Mouse (Mus musculus): ENCODE results near the gene Trmu. TPM values are rescaled to one million over a fixed set of nuclear protein-coding genes. Genes with fewer than 3 reads are reported as not detected.

Gene Trmu
- 42.9 and 47.3 TPM in 2 replicates for polyA plus RNA-seq (2016; fragmentation: Nextera tagmentation; extraction: Ambion mirVana)

DNA sequence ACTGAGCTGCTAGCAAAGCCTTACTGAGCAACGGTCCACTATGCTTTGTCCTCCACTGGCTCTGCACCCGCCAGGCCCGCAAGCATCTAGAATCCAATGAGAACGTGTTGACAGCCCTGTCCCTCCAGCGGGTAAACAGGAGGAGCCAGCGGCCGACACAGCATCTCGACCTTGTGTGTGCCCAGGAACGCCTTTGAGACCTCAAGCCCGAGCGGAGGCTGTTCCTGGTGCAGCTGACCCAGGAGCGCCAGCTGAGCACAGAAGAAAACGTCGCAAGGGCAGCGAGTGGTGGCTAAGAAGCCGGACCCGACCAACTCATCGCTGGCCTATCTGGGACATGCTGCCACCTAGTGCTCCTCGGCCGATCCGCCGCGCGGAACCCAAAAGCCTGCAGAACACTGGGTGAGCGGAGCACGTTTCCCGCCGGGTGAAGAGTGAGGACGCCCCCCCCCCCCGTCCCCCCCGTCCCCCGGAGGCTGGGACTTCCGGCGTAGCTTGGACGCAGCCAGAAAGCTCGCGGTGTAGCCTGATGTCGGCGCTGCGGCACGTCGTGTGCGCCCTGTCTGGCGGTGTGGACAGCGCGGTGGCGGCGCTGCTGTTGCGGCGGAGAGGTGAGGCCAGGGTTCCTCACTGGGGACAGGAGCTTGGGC is at the start of gene Trmu:
Gene Trmu, plus strand, starts transcription at position 465 of the 650 bp plus-strand sequence.
- no peaks in the 10 kb centered on the region for H3K9me3 ChIP-seq
- H3K27ac ChIP-seq (replicated peaks): peak within 1 kb of the TSS; percentile 80
- under 1% methylated on average over 48 of the region's 50 CpGs for WGBS
- H3K9ac ChIP-seq (replicated peaks): peak within 1 kb of the TSS; percentile 85
- H3K4me3 ChIP-seq: peak within 1 kb of the TSS; percentile 74
- peaks cover 18% of the 10 kb centered on the region for H3K4me1 ChIP-seq
- ATAC-seq (ENCODE audit: low FRiP score, low read depth): peak; percentile 95
- peak within 1 kb of the TSS; percentile 88 for H3K4me2 ChIP-seq (replicated peaks)
- H3K27me3 ChIP-seq: no peaks in the 10 kb centered on the region
- H3K36me3 ChIP-seq: peaks cover 46% of the 10 kb centered on the region

DNA sequence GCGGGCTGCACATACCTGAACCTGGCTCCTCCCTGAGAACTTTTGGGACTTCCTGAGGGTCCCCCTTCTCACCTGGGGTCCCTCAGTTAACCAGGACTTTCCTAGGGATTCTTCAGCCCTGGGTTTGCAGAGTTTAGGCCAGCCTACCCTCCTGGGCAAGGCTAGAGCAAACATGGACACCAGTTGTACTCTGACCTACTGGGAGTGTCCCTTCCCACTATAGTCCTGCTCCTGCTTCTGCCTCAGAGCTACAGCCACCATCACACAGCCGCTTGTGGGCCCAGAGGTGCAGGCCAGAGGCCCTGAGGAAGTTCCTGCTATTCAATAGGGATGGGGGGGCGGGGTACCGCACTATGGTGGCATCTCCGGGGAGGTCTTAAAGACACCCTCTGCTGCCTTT is 49.6 kb upstream of the Trmu start:
- no peak for ATAC-seq (ENCODE audit: low FRiP score, low read depth)
- peaks cover 14% of the 10 kb centered on the region for H3K4me1 ChIP-seq
- WGBS: 75% methylated on average over 5 of the region's 5 CpGs

DNA sequence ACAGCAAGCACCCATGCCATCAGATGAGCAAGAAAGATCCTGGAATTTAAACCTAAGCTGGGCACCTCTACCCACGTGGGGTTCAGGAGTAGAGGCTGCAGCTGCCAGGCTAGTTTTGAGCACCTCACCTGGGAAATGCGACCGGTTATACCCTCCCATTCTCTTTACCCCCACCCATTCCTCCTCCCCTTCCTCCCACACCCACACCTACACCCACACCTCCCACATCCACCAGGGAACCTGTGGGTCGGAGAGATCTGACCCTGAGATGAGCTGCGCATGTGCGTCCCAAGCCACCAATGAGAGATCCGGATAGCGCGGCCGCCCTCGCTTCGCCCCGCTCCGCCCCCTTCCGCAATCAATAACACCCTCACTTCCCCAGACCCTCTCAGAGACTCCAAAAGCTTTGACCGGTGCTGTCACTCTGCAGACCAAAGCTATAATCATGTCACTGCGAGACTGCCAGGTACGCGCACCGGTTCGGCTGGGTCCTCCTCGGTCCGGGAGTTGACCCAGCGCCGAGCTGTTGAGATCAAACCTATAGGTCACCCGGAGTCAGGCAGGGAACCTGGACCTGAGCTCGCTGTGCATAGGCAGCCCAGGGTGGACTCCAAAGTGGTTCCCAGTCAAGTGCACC is 47.0 kb upstream of the Trmu start, which contains the start of gene Ttc38:
Gene Ttc38, plus strand, starts transcription at position 353 of the 637 bp plus-strand sequence.
- Histone ChIP-seq H3K4me1 (peaks cover 14% of the 10 kb centered on the region), H3K4me3 (peak within 1 kb of the TSS; percentile 63), H3K27me3 (0 out of 2 replicates have a peak, but pooled peaks cover 6% of the 10 kb centered on the region), H3K4me2 (replicated peaks) (peak within 1 kb of the TSS; percentile 77), H3K36me3 (no peaks in the 10 kb centered on the region), H3K9ac (replicated peaks) (peak within 1 kb of the TSS; percentile 64), H3K27ac (replicated peaks) (no peak within 1 kb of the TSS), H3K9me3 (no peaks in the 10 kb centered on the region)
- peak; percentile 70 for ATAC-seq (ENCODE audit: low FRiP score, low read depth)
- WGBS: 2% methylated on average over 27 of the region's 27 CpGs

More for the DNA sequence above, 49.6 kb upstream of the Trmu start:
- no peak overlapping the region for H3K9ac ChIP-seq (replicated peaks)
- no peaks in the 10 kb centered on the region for H3K36me3 ChIP-seq
- H3K27me3 ChIP-seq: 0 out of 2 replicates have a peak, but pooled peaks cover 6% of the 10 kb centered on the region
- H3K4me3 ChIP-seq: no peak overlapping the region
- no peak overlapping the region for H3K4me2 ChIP-seq (replicated peaks)
- H3K9me3 ChIP-seq: no peaks in the 10 kb centered on the region
- no peak overlapping the region for H3K27ac ChIP-seq (replicated peaks)

DNA sequence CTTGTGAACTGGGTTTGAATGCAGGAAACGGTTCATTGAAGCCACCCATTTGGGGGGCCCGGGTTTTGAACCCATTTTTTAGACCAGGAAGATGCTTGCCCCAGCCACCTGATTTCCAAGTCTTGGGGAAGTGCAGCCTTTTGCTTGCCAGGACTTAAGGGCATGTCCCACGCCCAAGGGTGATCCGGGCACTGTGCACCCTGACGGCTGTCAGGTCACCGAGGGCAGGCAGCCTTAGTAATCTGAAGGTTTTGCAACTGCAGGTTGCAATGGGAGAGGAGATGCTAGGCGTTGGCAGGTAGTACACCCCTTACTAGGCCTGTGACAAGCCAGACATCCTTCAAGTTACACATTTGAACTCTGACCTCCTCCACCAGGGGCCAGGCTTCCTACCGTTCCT is 46.5 kb upstream of the Trmu start:
- no peak for ATAC-seq (ENCODE audit: low FRiP score, low read depth)
- no peaks in the 10 kb centered on the region for H3K9me3 ChIP-seq
- no peak overlapping the region for H3K27ac ChIP-seq (replicated peaks)
- 0 out of 2 replicates have a peak, but pooled peaks cover 6% of the 10 kb centered on the region for H3K27me3 ChIP-seq
- no peaks in the 10 kb centered on the region for H3K36me3 ChIP-seq
- H3K9ac ChIP-seq (replicated peaks): peak overlapping the region; percentile 64
- H3K4me1 ChIP-seq: peaks cover 14% of the 10 kb centered on the region
- H3K4me3 ChIP-seq: peak overlapping the region; percentile 63
- H3K4me2 ChIP-seq (replicated peaks): peak overlapping the region; percentile 77
- 54% methylated on average over 8 of the region's 8 CpGs for WGBS

DNA sequence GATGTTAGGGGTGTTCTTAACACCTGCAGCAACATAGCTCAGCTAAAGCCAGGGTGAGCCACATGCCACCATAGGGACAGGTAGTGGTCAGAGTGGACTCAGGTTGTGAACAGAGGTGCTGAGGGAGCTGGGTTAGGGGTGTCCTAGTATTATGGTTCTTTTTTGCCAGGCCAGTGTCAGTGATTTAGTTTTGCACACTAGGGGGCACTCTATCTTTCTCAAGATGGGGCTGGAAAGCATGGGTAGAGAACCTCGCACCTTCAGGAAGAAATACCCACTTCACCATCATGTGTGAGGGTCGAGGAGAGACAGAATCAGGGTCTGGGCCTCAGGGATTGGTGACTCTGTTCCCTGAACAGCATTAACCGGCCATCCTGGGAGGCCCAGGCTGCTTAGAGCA is 43.8 kb upstream of the Trmu start:
- no peaks in the 10 kb centered on the region for H3K27me3 ChIP-seq
- WGBS: 57% methylated on average over 3 of the region's 3 CpGs
- no peak overlapping the region for H3K27ac ChIP-seq (replicated peaks)
- H3K9me3 ChIP-seq: no peaks in the 10 kb centered on the region
- no peak overlapping the region for H3K4me2 ChIP-seq (replicated peaks)
- no peak for ATAC-seq (ENCODE audit: low FRiP score, low read depth)
- no peaks in the 10 kb centered on the region for H3K36me3 ChIP-seq
- no peak overlapping the region for H3K4me3 ChIP-seq
- no peak overlapping the region for H3K9ac ChIP-seq (replicated peaks)
- H3K4me1 ChIP-seq: peaks cover 14% of the 10 kb centered on the region

DNA sequence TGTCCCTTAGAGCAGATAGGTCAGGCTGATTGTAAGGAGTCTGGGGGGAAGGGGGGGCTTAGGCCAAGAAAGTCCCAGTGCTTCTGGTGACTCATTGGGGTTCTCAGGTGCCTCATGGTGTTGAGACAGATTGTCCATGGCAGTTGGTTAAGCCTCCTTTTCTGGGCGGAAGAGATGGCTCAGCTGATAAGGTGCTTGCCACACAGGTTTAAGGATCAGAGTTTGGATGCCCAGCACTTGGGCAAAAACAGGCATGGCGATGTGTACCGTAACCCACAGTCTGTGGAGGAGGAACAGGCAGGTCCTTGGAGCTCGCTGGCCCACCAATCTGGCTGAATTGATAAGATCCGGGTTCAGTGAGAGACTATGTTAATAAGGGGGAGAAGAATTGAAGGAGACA is 42.2 kb upstream of the Trmu start:
- WGBS: 94% methylated on average over 5 of the region's 5 CpGs
- Histone ChIP-seq H3K9ac (replicated peaks) (no peak overlapping the region), H3K27ac (replicated peaks) (no peak overlapping the region), H3K36me3 (no peaks in the 10 kb centered on the region), H3K9me3 (no peaks in the 10 kb centered on the region), H3K27me3 (no peaks in the 10 kb centered on the region), H3K4me3 (no peak overlapping the region), H3K4me2 (replicated peaks) (no peak overlapping the region), H3K4me1 (peaks cover 8% of the 10 kb centered on the region; the same call in 1 of the 2 replicates)
- no peak for ATAC-seq (ENCODE audit: low FRiP score, low read depth)

DNA sequence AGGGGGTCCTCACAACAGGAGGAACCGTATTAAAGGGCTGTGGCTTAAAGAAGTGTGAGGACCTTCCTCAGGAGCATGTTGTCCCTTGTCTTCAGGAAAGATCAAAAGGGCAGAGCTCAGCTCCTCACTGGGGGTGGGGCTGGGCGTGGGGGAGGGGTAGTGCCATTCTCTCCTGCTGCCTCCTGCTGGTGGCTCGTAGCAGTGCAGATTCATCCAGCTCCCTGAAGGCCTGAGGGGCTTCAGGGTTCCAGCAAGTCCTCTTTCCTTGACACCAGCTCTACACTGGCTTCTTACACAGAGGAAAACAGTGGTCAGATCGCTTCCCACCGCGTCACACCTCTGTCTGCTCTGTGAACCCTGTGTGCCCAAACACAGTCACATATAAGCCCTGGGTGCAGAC is 38.1 kb upstream of the Trmu start:
- H3K4me2 ChIP-seq (replicated peaks): no peak overlapping the region
- H3K36me3 ChIP-seq: no peaks in the 10 kb centered on the region
- H3K4me1 ChIP-seq: no peaks in the 10 kb centered on the region
- H3K4me3 ChIP-seq: no peak overlapping the region
- no peaks in the 10 kb centered on the region for H3K27me3 ChIP-seq
- H3K27ac ChIP-seq (replicated peaks): no peak overlapping the region
- H3K9me3 ChIP-seq: no peaks in the 10 kb centered on the region
- H3K9ac ChIP-seq (replicated peaks): no peak overlapping the region
- 31% methylated on average over 6 of the region's 6 CpGs for WGBS
- no peak for ATAC-seq (ENCODE audit: low FRiP score, low read depth)

DNA sequence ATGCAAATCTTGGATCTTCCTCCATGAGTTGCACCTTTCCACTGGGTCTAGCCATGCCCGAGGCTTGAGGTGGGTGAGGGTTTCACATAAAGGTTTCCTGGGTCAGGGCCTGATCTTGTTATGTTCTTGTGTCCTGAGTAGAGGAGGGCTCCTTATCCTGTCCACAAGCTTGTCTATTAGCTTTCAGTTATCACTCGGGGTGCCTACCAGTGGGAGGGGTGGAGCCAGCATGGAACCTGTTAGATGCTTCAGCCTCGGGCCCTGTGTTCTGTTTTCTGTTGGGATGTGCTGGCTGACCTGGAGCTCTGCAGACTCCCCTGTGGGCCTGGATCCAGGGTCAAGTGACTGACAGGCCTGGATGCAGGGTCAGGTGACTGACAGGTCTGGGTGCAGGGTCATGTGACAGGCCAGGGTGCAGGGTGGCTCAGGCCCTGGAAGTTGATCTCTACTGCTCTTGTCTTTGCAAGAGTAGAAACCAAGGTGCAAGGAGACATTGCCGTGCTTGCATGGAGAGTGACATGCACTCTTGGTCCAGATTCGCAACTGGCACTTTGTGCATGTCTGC is 37.2 kb upstream of the Trmu start:
- H3K4me2 ChIP-seq (replicated peaks): no peak overlapping the region
- H3K27me3 ChIP-seq: no peaks in the 10 kb centered on the region
- no peaks in the 10 kb centered on the region for H3K4me1 ChIP-seq
- H3K9ac ChIP-seq (replicated peaks): no peak overlapping the region
- H3K36me3 ChIP-seq: no peaks in the 10 kb centered on the region
- H3K27ac ChIP-seq (replicated peaks): no peak overlapping the region
- ATAC-seq (ENCODE audit: low FRiP score, low read depth): no peak
- no peaks in the 10 kb centered on the region for H3K9me3 ChIP-seq
- WGBS: 83% methylated on average over 5 of the region's 5 CpGs
- no peak overlapping the region for H3K4me3 ChIP-seq

DNA sequence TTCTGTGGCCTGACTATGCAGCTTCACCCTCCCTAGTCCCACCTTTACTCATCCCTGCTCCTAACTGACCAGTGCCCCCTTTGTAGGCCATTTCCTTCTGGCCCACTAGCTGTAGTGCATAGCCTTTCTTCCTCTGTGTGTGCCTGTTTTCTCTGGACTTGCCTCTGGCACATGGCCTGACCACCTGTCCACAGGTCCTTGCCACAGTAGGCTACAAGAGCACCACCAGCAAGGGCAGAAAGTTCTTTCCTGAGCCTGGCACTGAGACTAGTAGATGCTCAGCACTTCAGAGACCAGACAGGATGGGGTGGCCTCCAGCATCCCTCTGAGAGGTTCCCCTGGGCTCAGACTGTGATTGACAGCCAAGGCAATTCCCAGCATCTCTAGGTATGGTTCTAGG is 34.0 kb upstream of the Trmu start:
- H3K27me3 ChIP-seq: no peaks in the 10 kb centered on the region
- no peaks in the 10 kb centered on the region for H3K9me3 ChIP-seq
- no peak overlapping the region for H3K9ac ChIP-seq (replicated peaks)
- no peaks in the 10 kb centered on the region for H3K36me3 ChIP-seq
- H3K4me3 ChIP-seq: no peak overlapping the region
- no peak for ATAC-seq (ENCODE audit: low FRiP score, low read depth)
- H3K27ac ChIP-seq (replicated peaks): no peak overlapping the region
- no peaks in the 10 kb centered on the region for H3K4me1 ChIP-seq
- no peak overlapping the region for H3K4me2 ChIP-seq (replicated peaks)

DNA sequence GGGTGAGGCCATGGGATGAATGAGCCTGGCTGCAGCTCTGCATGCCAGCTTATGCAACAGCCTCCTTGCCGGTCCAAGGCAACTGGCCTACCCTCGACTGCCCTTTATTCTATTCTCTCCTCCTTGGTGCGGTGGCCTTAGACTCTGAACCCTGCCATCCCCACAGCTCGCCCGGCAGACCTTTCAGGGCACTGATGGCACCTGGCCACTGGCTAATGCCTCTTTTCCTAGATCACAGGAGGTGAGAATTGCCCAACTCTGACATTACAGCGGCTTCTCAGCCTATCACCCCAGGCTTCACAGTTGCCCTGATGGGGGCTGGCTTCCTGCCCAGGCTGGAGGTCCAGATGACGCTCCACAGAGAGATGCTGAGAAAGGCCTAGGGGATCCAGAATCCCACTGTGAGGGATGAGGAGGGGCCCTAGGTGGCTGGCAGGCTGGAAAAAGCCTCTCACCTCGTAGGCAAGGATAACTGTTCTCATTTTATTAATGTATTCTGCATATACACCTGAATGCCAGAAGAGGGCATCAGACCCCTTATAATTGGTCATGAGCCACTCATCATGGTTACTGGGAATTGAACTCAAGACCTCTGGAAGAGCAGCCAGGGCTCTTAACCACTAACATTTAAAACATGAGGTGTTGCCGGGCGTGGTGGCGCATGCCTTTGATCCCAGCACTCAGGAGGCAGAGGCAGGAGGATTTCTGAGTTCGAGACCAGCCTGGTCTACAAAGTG is 27.3 kb upstream of the Trmu start:
- H3K4me3 ChIP-seq: no peak overlapping the region
- H3K27me3 ChIP-seq: no peaks in the 10 kb centered on the region
- no peaks in the 10 kb centered on the region for H3K9me3 ChIP-seq
- no peak overlapping the region for H3K9ac ChIP-seq (replicated peaks)
- ATAC-seq (ENCODE audit: low FRiP score, low read depth): no peak
- H3K27ac ChIP-seq (replicated peaks): no peak overlapping the region
- H3K4me2 ChIP-seq (replicated peaks): no peak overlapping the region
- 82% methylated on average over 12 of the region's 12 CpGs for WGBS
- H3K4me1 ChIP-seq: no peaks in the 10 kb centered on the region
- H3K36me3 ChIP-seq: no peaks in the 10 kb centered on the region

DNA sequence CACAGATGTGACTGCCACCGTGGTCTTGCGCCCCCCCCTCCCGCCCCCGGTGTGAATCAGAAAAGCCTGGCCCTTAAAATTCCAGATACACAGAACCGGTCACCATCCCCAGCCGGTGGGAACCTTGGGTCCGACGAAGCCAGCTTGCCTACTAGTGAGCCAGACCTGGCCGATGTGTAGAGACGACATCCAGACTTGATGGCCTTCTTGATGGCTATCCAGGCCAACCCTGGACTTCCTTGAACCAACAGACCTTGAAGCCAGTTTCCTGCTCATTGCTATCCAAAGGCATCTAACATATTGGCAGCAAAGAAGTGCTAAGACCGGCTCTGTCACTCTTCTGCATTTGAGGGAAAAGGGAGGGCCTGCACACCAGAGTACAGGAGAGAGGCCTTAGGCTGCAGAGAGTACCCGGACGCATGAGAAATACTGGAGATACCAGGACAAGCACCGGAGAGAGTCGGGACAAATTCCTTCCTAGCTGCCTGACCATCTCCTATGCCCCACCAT is 20.1 kb upstream of the Trmu start:
- Histone ChIP-seq H3K9ac (replicated peaks) (peak overlapping the region; percentile 79), H3K4me2 (replicated peaks) (peak overlapping the region; percentile 71), H3K4me1 (peaks cover 23% of the 10 kb centered on the region), H3K4me3 (peak overlapping the region; percentile 68), H3K27me3 (no peaks in the 10 kb centered on the region), H3K27ac (replicated peaks) (peak overlapping the region; percentile 66), H3K36me3 (peaks cover 23% of the 10 kb centered on the region), H3K9me3 (no peaks in the 10 kb centered on the region)
- 9% methylated on average over 15 of the region's 15 CpGs for WGBS
- peak; percentile 35 for ATAC-seq (ENCODE audit: low FRiP score, low read depth)

All from midbrain, embryonic 12.5 days (tissue).